Mouse (Mus musculus) gastrocnemius, adult 18-20 months (tissue): ENCODE measurements at regions not wholly inside any gene's neighbourhood (a gene's known extent, or its start where the extent isn't known, plus 50 kb on each side); places are given as distances from the start of the nearest gene placed in this dataset.
"Not testable (repeated sequence)": the region's sequence is repeated elsewhere in the genome, so short reads cannot be mapped to it uniquely, and the experiment has no call there.

Source experiments
- DNase-seq: peaks from one replicate; pipeline ENCODE4 v3.0.0; 2021; ENCODE audit warnings: low spot score

GRCm38 (mm10) chr9:27453476-27453875 lies 56.9 kb downstream of the Spata19 start:
- no peak for DNase-seq

GRCm38 (mm10) chr9:27453924-27454652 lies 57.5 kb downstream of the Spata19 start:
- no peak for DNase-seq

GRCm38 (mm10) chr9:27458335-27459040 lies 61.9 kb downstream of the Spata19 start:
- DNase-seq = no peak

- DNase-seq = no peak
Measured at GRCm38 (mm10) chr9:27461029-27461428, 64.4 kb downstream of the Spata19 start.

- no peak for DNase-seq
Measured at GRCm38 (mm10) chr9:27464006-27464405, 67.4 kb downstream of the Spata19 start.

- DNase-seq = no peak
Measured at GRCm38 (mm10) chr9:27475468-27475867, 78.9 kb downstream of the Spata19 start.

- DNase-seq = no peak
Measured at GRCm38 (mm10) chr9:27476636-27477035, 80.0 kb downstream of the Spata19 start.

- no peak for DNase-seq
Measured at GRCm38 (mm10) chr9:27477079-27477687, 80.6 kb downstream of the Spata19 start.

- no peak for DNase-seq
Measured at GRCm38 (mm10) chr9:27478346-27478745, 81.7 kb downstream of the Spata19 start.

- DNase-seq = no peak
Measured at GRCm38 (mm10) chr9:27501816-27502215, 105.2 kb downstream of the Spata19 start.

- DNase-seq = no peak
Measured at GRCm38 (mm10) chr9:27509157-27509556, 112.6 kb downstream of the Spata19 start.

GRCm38 (mm10) chr9:27509711-27510110 lies 113.1 kb downstream of the Spata19 start:
- no peak for DNase-seq

- no peak for DNase-seq
Measured at GRCm38 (mm10) chr9:27511161-27511560, 114.6 kb downstream of the Spata19 start.

GRCm38 (mm10) chr9:27515427-27516110 lies 119.0 kb downstream of the Spata19 start:
- no peak for DNase-seq

- DNase-seq = no peak
Measured at GRCm38 (mm10) chr9:27518031-27518430, 121.4 kb downstream of the Spata19 start.

- no peak for DNase-seq
Measured at GRCm38 (mm10) chr9:27519711-27520110, 123.1 kb downstream of the Spata19 start.

- DNase-seq = peak; percentile 7
Measured at GRCm38 (mm10) chr9:27521181-27521580, 124.6 kb downstream of the Spata19 start.

GRCm38 (mm10) chr9:27526681-27527080 lies 130.1 kb downstream of the Spata19 start:
- no peak for DNase-seq

GRCm38 (mm10) chr9:27538480-27538879 lies 141.9 kb downstream of the Spata19 start:
- no peak for DNase-seq

GRCm38 (mm10) chr9:27541585-27542151 lies 145.1 kb downstream of the Spata19 start:
- DNase-seq = no peak

GRCm38 (mm10) chr9:27554697-27555096 lies 158.1 kb downstream of the Spata19 start:
- DNase-seq = not testable (repeated sequence)
